Comparison of ENCODE assay signal across 8 mouse cellular contexts in genomic region chr2:144369511-144369910, GRCm38 (mm10). TPM values are rescaled to one million over a fixed set of nuclear protein-coding genes. Genes with fewer than 3 reads are reported as not detected.
DNase-seq lines count a peak whose midpoint lies in the region; ATAC-seq and TF ChIP-seq lines count a peak whose summit lies in the region.

No protein-coding gene starts in this region.

- DNase-seq in gastrocnemius, adult 2 months = no peak
- DNase-seq in gastrocnemius, postnatal 10 days = no peak
- peak; percentile 32 for DNase-seq in MEL-GATA-1-ER (ENCODE audit: extremely low read depth, low read depth)
- peak; percentile 14 for DNase-seq in forelimb bud, embryonic 11.5 days (ENCODE audit: low read depth, low spot score)
- DNase-seq in T-cell, adult 2 months (ENCODE audit: low spot score) = no peak
- DNase-seq in spleen, postnatal 36 days (ENCODE audit: low spot score in 2 of 2) = no peak
- DNase-seq in cerebellum, postnatal 25 days = no peak

- H3K9me3 ChIP-seq in limb, embryonic 15.5 days = no peaks in the 10 kb centered on the region

- H3K4me2 ChIP-seq in limb, embryonic 15.5 days = peak overlapping the region; percentile 52

- peaks cover 11% of the 10 kb centered on the region; the same call in 1 of the 2 replicates for H3K4me1 ChIP-seq in limb, embryonic 15.5 days

- peak overlapping the region; percentile 61 for H3K9ac ChIP-seq in limb, embryonic 15.5 days

- 1% methylated on average over 12 of the region's 12 CpGs for WGBS in limb, embryonic 15.5 days

- no peaks in the 10 kb centered on the region for H3K27me3 ChIP-seq in limb, embryonic 15.5 days

- TF ChIP-seq CTCF in gastrocnemius, adult 2 months (IDR thresholded peaks at IDR 0.05) = no peak

- H3K4me3 ChIP-seq in gastrocnemius, adult 2 months = peak overlapping the region; percentile 96
- H3K4me3 ChIP-seq in limb, embryonic 15.5 days = peak overlapping the region; percentile 70

- peak overlapping the region; percentile 95 for H3K27ac ChIP-seq in gastrocnemius, adult 2 months
- H3K27ac ChIP-seq in limb, embryonic 15.5 days = peak overlapping the region; percentile 93

- intact Hi-C loops in gastrocnemius, adult 2 months (cut with DNase I) = loop anchor here (2.0 to 5.0 kb wide), 5 partner anchors 87 to 362 kb away; no protein-coding TSS in a partner anchor

- ATAC-seq in limb, embryonic 15.5 days (ENCODE audit: insufficient number of reproducible peaks, low FRiP score, low TSS enrichment, low read depth) = no peak

- H3K36me3 ChIP-seq in limb, embryonic 15.5 days = peaks cover 14% of the 10 kb centered on the region

RNA-seq across cellular contexts. Expression of gene Pet117, which starts 0.7 kb away (rescaled TPM):
- total RNA-seq in gastrocnemius, adult 2 months (2021) = 1 to 10 TPM; 5.2 to 8.4 TPM
- total RNA-seq in gastrocnemius, postnatal 10 days (2021) = 1 to 10 TPM; 3.2 to 9.1 TPM
- polyA plus RNA-seq in limb, embryonic 15.5 days (2015; fragmentation: Nextera tagmentation; extraction: Ambion mirVana) = 2.3 and 3.4 TPM in 2 replicates

RNA-seq across cellular contexts. Expression of gene Kat14, which starts 0.7 kb away (rescaled TPM):
- total RNA-seq in gastrocnemius, adult 2 months (2021) = 10 to 100 TPM; 21.3 to 25.4 TPM
- total RNA-seq in gastrocnemius, postnatal 10 days (2021) = 10 to 100 TPM; 21.9 to 22.3 TPM
- 40.1 and 41.8 TPM in 2 replicates for polyA plus RNA-seq in limb, embryonic 15.5 days (2015; fragmentation: Nextera tagmentation; extraction: Ambion mirVana)

RNA-seq across cellular contexts. Expression of gene Ovol2, which starts 37.6 kb away (rescaled TPM):
- not detected for total RNA-seq in gastrocnemius, adult 2 months (2021)
- total RNA-seq in gastrocnemius, postnatal 10 days (2021) = not detected
- 1.6 and 2.3 TPM in 2 replicates for polyA plus RNA-seq in limb, embryonic 15.5 days (2015; fragmentation: Nextera tagmentation; extraction: Ambion mirVana)

Comparison
In these comparisons a context has a peak if more than half of its experiments do, and no peak if none do; other contexts are left out.
1. DNase-seq: peak in MEL-GATA-1-ER (single experiment) and forelimb bud, embryonic 11.5 days (single experiment); none in gastrocnemius, adult 2 months (single experiment), gastrocnemius, postnatal 10 days (single experiment), T-cell, adult 2 months (single experiment), spleen, postnatal 36 days (0 of 2) and cerebellum, postnatal 25 days (0 of 2).